Mouse (Mus musculus) cortical plate, adult 2 months (tissue): ENCODE data around the gene 1700012A03Rik.

Source experiments
- CTCF ChIP-seq: fragments of 200-500 bp; IDR thresholded peaks from 2 replicates; pipeline ENCODE4 v1.5.1; 2011; ENCODE audit warnings: mild to moderate bottlenecking, control low read depth, low read length; ENCODE audit not compliant: insufficient read depth; ENCODE audit errors: extremely low read depth
- POLR2A ChIP-seq: fragments of 200-500 bp; IDR thresholded peaks from 2 replicates; pipeline ENCODE4 v1.6.1; 2011; ENCODE audit warnings: mild to moderate bottlenecking, low read length, control low read depth; ENCODE audit not compliant: insufficient read depth; ENCODE audit errors: extremely low read depth

DNA sequence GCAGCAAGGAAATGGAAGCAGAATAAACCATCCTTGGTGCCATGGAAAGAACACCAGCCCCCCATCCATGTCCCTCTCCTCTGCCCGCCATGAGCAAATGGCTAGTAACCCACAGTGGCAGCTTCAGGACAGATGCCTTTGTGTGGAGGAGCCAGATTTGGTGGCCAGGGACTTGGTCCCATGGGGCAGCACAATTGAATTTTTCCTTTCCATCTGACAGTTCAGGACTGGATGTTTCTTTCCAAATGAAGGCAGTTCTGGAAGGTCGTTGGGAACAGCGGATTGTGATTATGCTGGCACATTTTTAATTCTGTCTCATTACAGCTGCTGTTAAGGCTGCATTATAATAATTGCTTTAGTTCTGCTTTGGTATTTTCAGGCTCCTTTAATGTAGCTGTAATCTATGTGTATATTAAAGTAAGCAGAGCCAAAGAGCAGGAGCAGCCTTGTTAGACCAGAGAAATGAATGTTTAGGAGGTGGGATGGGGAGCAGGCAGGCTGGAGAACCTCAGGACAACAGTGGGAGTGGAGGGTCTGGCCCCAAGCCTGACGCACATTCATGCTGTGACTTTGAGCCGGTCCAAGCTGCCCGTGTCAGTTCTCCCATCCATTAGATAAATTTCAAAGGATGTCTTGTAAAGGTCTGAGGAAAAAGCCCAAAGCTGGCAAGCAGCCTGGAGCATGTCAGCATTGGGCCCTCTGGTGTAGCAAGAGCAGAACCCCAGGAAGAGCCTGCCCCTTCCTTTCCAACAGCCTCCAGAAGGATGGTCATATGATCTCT lies 2.3 kb downstream of the 1700012A03Rik start:
- TF ChIP-seq CTCF (no peak), POLR2A (no peak)
